Mouse (Mus musculus) heart, postnatal 4 days (tissue): ENCODE data around the gene Olfr543. TPM values are rescaled to one million over a fixed set of nuclear protein-coding genes. Genes with fewer than 3 reads are reported as not detected.
"Not testable (repeated sequence)": the region's sequence is repeated elsewhere in the genome, so short reads cannot be mapped to it uniquely, and the experiment has no call there.

Experiments used
- DNase-seq: peaks from one replicate; pipeline ENCODE4 v3.0.0; 2021
- total RNA-seq, 2 experiments: library from RNA; stranded (reverse); gene quantifications; 2 replicates each; pipeline ENCODE4 v1.2.3; 2021

The Olfr543 gene
- not detected for total RNA-seq

DNA sequence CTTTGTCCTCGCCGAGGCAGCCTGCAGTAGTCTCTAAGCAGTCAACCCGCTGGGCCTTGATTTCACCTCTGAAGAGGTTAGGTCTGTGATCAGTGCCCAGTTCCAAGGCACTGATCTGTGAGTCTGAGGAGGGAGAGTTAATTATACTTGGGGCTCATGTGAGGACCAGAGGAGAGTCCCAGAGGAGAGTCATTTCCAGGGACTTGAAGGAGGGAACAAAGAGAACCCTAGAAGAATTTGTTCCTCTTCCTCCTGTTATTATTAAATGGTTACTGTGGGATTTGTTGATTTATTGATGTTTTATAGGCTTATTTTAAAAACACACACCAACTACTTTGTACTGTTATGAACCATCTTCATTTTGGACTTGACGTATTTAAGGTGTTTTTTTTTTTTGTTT is at the start of gene Olfr543:
Olfr543 (minus strand) TSS at position 101 of the 400 bp plus-strand sequence.
- no peak for DNase-seq

DNA sequence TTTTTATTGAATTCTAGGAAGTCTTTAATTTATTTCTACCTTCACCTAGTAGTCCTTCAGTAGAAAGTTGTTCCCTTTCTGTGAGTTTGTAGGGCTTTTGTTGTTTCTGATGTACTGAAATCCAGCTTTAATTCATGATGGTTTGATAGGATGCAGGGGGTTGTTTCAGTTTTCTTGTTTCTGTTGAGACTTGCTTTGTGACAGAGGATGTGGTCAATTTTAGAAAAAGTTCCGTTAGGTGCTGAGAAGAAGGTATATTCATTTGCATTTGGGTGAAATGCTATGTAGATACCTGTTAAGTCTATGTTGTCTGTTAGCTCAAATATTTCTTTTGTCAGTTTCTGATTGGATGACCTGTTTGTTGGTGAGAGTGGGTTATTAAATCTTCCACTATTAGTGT is 47.6 kb upstream of the Olfr543 start:
- DNase-seq: no peak

DNA sequence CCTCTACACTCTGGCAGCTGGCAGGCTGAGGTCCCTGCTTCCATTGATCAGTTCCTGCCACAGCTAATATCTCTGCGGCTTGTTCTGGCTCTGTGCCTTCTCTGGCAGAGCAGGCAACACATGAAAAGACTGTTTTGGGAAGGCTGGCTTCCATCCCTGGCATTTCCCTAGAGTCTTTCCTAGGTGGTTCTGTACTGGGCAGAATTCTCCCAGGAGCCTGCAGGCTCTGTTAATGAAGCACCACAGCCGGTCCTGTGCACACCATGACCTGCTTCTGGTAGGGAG is 35.5 kb upstream of the Olfr543 start:
- DNase-seq: no peak

GRCm38 (mm10) chr7:102516261-102517050 is 35.0 kb upstream of the Olfr543 start:
- peak; percentile 53 for DNase-seq

DNA sequence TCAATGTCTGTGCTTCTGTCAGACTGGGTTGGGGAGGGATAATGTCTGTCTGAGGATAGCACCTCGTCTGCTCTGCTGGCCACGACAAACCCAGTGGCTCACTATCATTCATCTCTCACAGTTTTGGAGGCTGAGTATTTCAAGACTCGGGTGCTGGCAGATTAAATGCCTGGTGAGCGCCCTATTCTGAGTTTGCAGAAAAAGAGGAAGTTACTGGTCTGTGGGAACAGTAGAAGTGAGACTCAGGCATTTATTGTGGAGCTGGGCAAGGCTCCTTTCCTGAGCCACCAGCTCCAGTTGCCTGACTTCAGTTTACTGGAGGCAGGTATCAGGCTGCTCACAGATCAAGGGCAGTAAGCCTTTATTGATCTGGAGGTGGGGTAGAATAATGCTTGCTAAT is 32.7 kb upstream of the Olfr543 start:
- no peak for DNase-seq

GRCm38 (mm10) chr7:102512814-102513435 is 31.4 kb upstream of the Olfr543 start:
- DNase-seq: peak; percentile 92

DNA sequence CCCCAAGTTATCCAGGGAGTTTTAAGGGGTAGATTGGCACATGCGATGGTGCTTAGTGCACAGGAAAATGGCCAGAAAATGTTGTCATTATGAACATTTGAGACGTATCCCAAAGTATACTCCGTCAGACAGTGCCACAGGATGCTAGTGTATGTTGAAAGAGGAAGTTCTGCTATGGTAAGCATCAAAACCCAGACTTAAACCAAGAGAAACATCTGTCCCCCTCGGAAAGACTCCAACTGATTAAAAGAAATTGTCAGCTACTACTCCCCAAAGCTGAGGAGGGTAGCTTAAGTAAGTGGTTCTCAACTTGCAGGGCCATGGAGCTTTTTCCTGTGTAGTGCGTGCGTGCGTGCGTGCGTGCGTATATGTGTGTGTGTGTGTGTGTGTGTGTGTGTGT is 30.4 kb upstream of the Olfr543 start:
- no peak for DNase-seq

- no peak for DNase-seq
Measured at GRCm38 (mm10) chr7:102509726-102510125, 28.2 kb upstream of the Olfr543 start.

GRCm38 (mm10) chr7:102508666-102509065 is 27.2 kb upstream of the Olfr543 start:
- no peak for DNase-seq

DNA sequence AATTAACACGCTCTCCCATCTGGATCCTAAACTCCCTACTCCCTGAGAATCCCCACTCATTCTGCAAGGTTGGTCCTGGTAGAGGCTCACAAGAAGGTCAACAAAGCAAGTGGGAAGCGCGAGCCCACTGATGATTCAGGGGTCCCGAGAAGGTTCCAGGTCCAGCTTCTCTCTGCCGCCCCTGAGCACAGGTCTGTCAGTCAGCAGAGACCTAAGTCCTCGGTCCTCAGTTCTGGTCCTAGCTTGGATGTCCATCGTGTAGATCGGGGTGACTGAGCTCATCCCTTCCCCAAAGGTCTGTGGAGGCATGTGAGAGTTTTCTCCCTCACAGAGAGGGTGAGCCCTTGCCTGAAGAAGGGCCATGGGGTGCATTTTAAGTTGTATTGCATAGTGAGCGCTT is 26.6 kb upstream of the Olfr543 start:
- no peak for DNase-seq

DNA sequence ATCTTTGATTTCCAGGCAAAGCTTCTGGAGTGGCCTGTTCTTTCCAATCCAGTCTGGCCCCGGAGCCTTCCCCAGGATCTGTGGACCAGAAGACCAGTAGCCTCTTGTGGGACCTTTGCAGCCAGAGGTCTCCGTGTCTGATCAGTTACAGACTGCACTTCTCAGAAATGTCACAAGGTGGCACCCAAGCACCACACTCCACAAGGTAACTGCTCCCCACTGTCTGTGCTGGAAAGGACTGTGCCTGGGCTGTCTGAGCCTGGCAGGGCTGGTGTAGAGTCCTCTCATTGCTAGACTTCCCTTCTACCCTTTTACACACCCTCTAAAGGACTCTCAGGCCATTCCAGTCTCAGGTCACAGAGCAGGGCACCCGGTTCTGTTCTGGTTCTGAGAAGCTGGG is 25.4 kb upstream of the Olfr543 start:
- peak; percentile 80 for DNase-seq

GRCm38 (mm10) chr7:102501986-102502385 is 20.5 kb upstream of the Olfr543 start:
- DNase-seq: no peak

- DNase-seq: no peak
Measured at GRCm38 (mm10) chr7:102499473-102499872, 18.0 kb upstream of the Olfr543 start, which contains the start of gene Olfr545. Gene Olfr545 (minus strand): TSS chr7:102499573.

DNA sequence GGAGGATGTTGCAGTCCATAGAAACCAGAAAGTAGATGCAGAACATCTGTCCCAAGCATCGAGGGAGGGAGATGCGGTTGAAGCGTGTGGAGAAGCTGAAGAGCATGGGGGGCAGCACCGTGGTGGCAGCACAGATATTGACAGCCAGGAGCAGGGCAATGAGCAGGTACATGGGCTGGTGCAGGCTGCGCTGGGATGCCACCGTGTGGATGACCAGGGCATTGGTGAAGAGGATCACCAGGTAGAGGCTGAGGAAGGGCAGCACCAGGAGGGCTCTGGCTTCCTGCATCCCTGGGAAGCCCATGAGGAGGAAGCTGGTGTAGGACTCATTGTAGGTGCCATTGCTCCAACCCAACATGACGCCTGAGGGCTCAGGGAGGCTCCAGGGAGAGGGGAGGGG is 12.9 kb upstream of the Olfr543 start:
- DNase-seq: not testable (repeated sequence)

GRCm38 (mm10) chr7:102488161-102488560 is 6.7 kb upstream of the Olfr543 start, which contains the start of gene Olfr544:
Gene Olfr544 (minus strand): TSS chr7:102488313.
- DNase-seq: no peak

- DNase-seq: no peak
Measured at GRCm38 (mm10) chr7:102486105-102486504, 4.6 kb upstream of the Olfr543 start.

DNA sequence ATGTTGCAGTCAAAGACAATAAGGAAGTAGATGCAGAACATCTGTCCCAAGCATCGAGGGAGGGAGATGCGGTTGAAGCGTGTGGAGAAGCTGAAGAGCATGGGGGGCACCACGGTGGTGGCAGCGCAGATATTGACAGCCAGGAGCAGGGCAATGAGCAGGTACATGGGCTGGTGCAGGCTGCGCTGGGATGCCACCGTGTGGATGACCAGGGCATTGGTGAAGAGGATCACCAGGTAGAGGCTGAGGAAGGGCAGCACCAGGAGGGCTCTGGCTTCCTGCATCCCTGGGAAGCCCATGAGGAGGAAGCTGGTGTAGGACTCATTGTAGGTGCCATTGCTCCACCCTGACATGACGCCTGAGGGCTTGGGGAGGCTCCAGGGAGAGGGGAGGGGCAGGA is 3.3 kb upstream of the Olfr543 start:
- not testable (repeated sequence) for DNase-seq

GRCm38 (mm10) chr7:102483665-102484064 is 2.2 kb upstream of the Olfr543 start:
- no peak for DNase-seq

DNA sequence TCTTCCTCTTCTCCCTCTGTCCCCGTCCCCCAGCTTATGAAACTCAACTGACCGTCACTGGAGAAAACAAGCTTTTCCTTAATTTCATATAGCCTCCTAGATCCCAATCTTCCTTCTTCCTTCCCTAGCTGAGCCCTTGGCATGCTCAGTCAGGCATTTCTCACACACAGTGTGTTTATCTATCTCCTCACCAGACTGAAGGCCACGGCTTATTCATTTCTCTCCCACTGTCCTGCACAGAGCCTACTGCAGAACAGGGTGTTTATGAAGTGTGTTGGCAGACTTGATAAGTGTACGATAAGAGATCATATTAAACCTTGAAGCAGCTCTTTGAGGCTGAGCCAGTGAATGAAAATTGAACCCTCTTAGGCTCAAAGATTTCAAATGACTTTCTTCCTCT is 658 bp downstream of the Olfr543 start:
- no peak for DNase-seq

- no peak for DNase-seq
Measured at GRCm38 (mm10) chr7:102479368-102480078, 2.0 kb downstream of the Olfr543 start.

GRCm38 (mm10) chr7:102478926-102479325 is 2.6 kb downstream of the Olfr543 start:
- DNase-seq: no peak

GRCm38 (mm10) chr7:102478425-102478824 is 3.1 kb downstream of the Olfr543 start:
- no peak for DNase-seq

- no peak for DNase-seq
Measured at GRCm38 (mm10) chr7:102477377-102477776, 4.1 kb downstream of the Olfr543 start.

DNA sequence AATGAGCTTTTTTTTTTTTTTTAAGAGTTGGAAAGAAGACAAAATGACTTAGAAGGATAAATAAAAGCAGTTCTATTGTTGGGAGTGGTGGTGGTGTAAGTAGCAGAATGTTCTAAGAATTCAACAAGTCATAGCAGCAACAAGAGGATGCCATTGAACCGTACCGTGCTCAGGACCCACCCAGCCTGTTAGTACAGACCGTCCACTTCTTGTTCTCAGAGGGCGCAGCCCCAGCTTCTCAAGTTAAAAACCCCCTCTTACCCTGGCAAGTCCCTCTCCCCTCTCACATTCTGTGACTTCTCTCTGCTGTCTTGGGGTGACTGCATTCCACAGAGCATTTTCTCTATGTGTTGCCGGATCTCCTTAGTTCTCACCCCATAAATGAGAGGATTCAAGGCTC is 4.9 kb downstream of the Olfr543 start:
- DNase-seq: no peak
